Mouse (Mus musculus) kidney, postnatal 0 days (tissue): ENCODE measurements around the gene Bicra. TPM values are rescaled to one million over a fixed set of nuclear protein-coding genes. Genes with fewer than 3 reads are reported as not detected.

ENCODE experiments used
- ATAC-seq: fragments of 200-750 bp; cut with Nextera tagmentation; replicated peaks from 2 replicates; pipeline ENCODE4 v1.8.0; 2017; ENCODE audit warnings: low read depth, moderate number of reproducible peaks, moderate TSS enrichment, moderate library complexity; ENCODE audit not compliant: low FRiP score
- DNase-seq: peaks from one replicate; pipeline ENCODE4 v3.0.0-alpha.2; 2016; ENCODE audit warnings: low spot score
- H3K27ac ChIP-seq: fragments of 300-500 bp; sonication (generic); 2 replicates; pipeline ENCODE4 v1.5.1; 2014; ENCODE audit warnings: mild to moderate bottlenecking
- H3K27me3 ChIP-seq: fragments of 300-500 bp; sonication (generic); 2 replicates; pipeline ENCODE4 v1.6.1; 2014; ENCODE audit warnings: low read length, mixed read lengths; ENCODE audit not compliant: insufficient read depth
- H3K36me3 ChIP-seq: fragments of 300-500 bp; sonication (generic); 2 replicates; pipeline ENCODE4 v1.6.1; 2014; ENCODE audit warnings: low read length, mixed read lengths; ENCODE audit not compliant: insufficient read depth
- H3K4me1 ChIP-seq: fragments of 300-500 bp; sonication (generic); replicated peaks from 2 replicates; pipeline ENCODE4 v1.6.1; 2014; ENCODE audit warnings: antibody characterized with exemption, low read length, mixed read lengths; ENCODE audit not compliant: insufficient read depth
- H3K4me2 ChIP-seq: fragments of 300-500 bp; sonication (generic); 2 replicates; pipeline ENCODE4 v1.6.1; 2014; ENCODE audit warnings: mild to moderate bottlenecking, low read length, moderate library complexity, mixed read lengths
- H3K4me3 ChIP-seq: fragments of 300-500 bp; sonication (generic); replicated peaks from 2 replicates; pipeline ENCODE4 v1.5.1; 2014; ENCODE audit warnings: low read depth, low read length
- H3K9ac ChIP-seq: fragments of 300-500 bp; sonication (generic); 2 replicates; pipeline ENCODE4 v1.6.1; 2014; ENCODE audit warnings: low read depth, low read length
- H3K9me3 ChIP-seq: fragments of 300-500 bp; sonication (generic); replicated peaks from 2 replicates; pipeline ENCODE4 v1.6.1; 2016; ENCODE audit warnings: low read length, inconsistent platforms, mixed read lengths
- CTCF ChIP-seq: IDR thresholded peaks from 2 replicates; pipeline ENCODE4 v1.5.1; 2016; ENCODE audit warnings: antibody characterized with exemption, low read depth, mild to moderate bottlenecking, moderate library complexity
- WGBS: fragments of 180-500 bp; shearing (Covaris S2); extraction: QIAGEN DNeasy Blood & Tissue Kit; methylation state at CpG from one replicate; pipeline ENCODE4 v1.1.7; 2014; 5-methylcytosine and 5-hydroxymethylcytosine counted together
- polyA plus RNA-seq: library from polyadenylated mRNA; unstranded; fragments of >200 nt; fragmentation: Nextera tagmentation; extraction: Ambion mirVana; gene quantifications from 2 replicates; pipeline ENCODE4 v1.2.1, GENCODE M21; 2015

The Bicra gene
- polyA plus RNA-seq, 1 experiment from 2014 or later: 3.3 TPM

DNA sequence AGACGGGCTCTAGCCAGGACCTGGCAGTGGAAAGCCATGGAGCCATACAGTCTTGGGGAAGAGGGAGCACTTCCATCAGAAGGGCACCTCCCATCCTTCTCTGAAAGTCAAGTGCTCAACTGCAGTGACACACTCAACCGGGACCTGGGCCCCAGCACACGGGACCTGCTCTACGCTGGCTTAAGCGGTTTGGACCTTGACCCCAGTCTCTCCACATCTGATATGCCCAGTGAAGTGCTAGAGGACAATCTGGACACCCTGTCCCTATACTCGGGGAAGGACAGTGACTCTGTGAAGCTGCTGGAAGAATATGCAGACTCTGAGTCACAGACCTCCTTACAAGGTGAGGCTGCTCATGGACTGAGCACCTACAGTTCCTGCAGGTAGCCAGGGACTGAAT lies 24.2 kb upstream of the Bicra start:
- no peak for DNase-seq
- Histone ChIP-seq H3K4me1 (no peaks in the 10 kb centered on the region), H3K9ac (no peak overlapping the region), H3K36me3 (no peaks in the 10 kb centered on the region), H3K27ac (no peak overlapping the region), H3K27me3 (no peaks in the 10 kb centered on the region), H3K4me2 (no peak overlapping the region), H3K4me3 (no peak overlapping the region), H3K9me3 (no peaks in the 10 kb centered on the region)
- no peak for TF ChIP-seq CTCF
- WGBS: 82% methylated on average over 6 of the region's 6 CpGs
- 0 out of 2 replicates have a peak, but pooled peaks have one; percentile 49 for ATAC-seq

DNA sequence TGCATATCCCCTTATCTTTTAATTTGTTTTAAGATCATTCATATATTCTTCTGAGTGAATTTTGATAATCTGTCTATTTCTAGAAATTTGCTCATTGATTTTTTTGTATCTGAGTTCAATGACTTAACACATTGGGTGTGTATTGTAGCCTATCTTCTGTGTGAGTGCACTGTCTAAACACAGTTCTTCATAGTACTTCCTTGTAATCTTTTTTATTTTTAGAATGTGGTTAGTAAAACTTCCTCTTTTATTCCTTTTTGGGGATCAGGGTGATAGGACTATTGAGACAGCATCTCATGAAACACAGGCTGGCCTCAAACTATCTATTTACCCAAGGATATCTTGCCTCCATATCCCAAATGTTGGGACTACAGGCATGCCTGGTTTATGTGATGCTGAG lies 23.1 kb upstream of the Bicra start:
- Histone ChIP-seq H3K4me2 (no peak overlapping the region), H3K4me3 (no peak overlapping the region), H3K27me3 (no peaks in the 10 kb centered on the region), H3K27ac (no peak overlapping the region), H3K4me1 (no peaks in the 10 kb centered on the region), H3K9me3 (no peaks in the 10 kb centered on the region), H3K9ac (no peak overlapping the region), H3K36me3 (no peaks in the 10 kb centered on the region)
- DNase-seq: no peak
- ATAC-seq: no peak
- TF ChIP-seq CTCF: no peak

DNA sequence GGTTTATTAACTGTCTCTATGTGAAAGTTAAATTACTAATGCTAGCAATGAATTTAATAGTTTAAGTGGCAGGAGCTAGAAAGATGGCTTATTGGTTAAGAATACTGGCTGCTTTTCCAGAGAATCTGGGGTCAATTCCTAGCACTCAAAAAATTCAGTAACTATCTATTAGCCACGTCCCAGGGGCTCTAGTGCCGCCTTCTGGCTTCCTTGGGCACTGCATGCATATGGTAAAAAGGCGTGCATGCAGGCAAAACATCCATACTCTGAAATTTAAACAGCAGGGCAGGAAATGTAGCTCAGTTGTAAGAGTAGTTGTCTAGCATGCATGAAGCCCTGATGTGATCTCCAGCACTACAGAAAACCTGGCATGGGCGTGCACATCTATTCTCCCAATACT lies 15.8 kb upstream of the Bicra start:
- 37% methylated on average over 4 of the region's 4 CpGs for WGBS
- TF ChIP-seq CTCF: peak; percentile 39; the same call in 1 of the 2 replicates

GRCm38 (mm10) chr7:16062099-16062420 lies 14.3 kb upstream of the Bicra start:
- WGBS: 78% methylated on average over 15 of the region's 15 CpGs
- TF ChIP-seq CTCF: no peak
- no peak overlapping the region for H3K4me2 ChIP-seq

More for the DNA sequence above, 15.8 kb upstream of the Bicra start:
- Histone ChIP-seq H3K4me1 (no peaks in the 10 kb centered on the region), H3K27ac (no peak overlapping the region), H3K9ac (no peak overlapping the region), H3K4me3 (no peak overlapping the region), H3K9me3 (no peaks in the 10 kb centered on the region), H3K4me2 (no peak overlapping the region), H3K36me3 (no peaks in the 10 kb centered on the region), H3K27me3 (no peaks in the 10 kb centered on the region)
- DNase-seq (no peak), ATAC-seq (no peak)

GRCm38 (mm10) chr7:16061219-16062098 lies 13.7 kb upstream of the Bicra start, which contains the start of gene Zfp541:
TSS of gene Zfp541 (plus strand) at chr7:16061814.
- no peak within 1 kb of the TSS for H3K4me3 ChIP-seq
- TF ChIP-seq CTCF: no peak

More at GRCm38 (mm10) chr7:16062099-16062420, 14.3 kb upstream of the Bicra start:
- Histone ChIP-seq H3K4me3 (no peak overlapping the region), H3K4me1 (no peaks in the 10 kb centered on the region), H3K36me3 (no peaks in the 10 kb centered on the region), H3K27me3 (no peaks in the 10 kb centered on the region), H3K9ac (no peak overlapping the region), H3K27ac (no peak overlapping the region), H3K9me3 (no peaks in the 10 kb centered on the region)
- ATAC-seq: no peak
- DNase-seq: no peak

DNA sequence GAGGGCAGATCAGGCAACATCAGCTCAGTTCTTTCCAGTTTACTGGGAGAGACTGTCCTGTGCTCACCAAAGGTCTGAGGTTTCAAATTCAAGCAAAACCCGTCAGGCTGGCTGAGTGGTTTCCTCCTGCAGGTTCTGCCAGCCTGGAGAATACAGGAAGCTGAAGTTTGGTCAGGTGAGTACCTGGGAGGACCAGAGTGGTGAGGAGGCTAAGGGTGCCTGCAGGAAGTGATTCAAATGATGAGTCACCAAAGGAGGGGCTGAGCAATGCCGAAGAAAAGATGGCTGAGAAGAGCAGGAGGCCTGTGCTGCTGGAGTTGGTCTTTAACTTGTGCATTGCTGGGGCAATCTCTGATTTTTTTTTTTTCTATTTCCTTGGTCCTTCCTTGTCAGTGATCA lies 9.4 kb upstream of the Bicra start:
- H3K27me3 ChIP-seq: no peaks in the 10 kb centered on the region
- H3K4me3 ChIP-seq: no peak overlapping the region
- no peak for DNase-seq
- H3K36me3 ChIP-seq: no peaks in the 10 kb centered on the region
- no peak; the same call in 1 of the 2 replicates for ATAC-seq
- no peak overlapping the region for H3K4me2 ChIP-seq
- H3K27ac ChIP-seq: no peak overlapping the region
- no peaks in the 10 kb centered on the region; the same call in 1 of the 2 replicates for H3K4me1 ChIP-seq
- no peak overlapping the region for H3K9ac ChIP-seq
- no peak for TF ChIP-seq CTCF
- 27% methylated on average over 2 of the region's 2 CpGs for WGBS
- no peaks in the 10 kb centered on the region for H3K9me3 ChIP-seq

More at GRCm38 (mm10) chr7:16061219-16062098, 13.7 kb upstream of the Bicra start, which contains the start of gene Zfp541:
- no peak for DNase-seq
- ATAC-seq: no peak
- 48% methylated on average over 80 of the region's 80 CpGs for WGBS
- H3K9me3 ChIP-seq: no peaks in the 10 kb centered on the region
- H3K27me3 ChIP-seq: no peaks in the 10 kb centered on the region
- no peak within 1 kb of the TSS for H3K9ac ChIP-seq
- no peaks in the 10 kb centered on the region for H3K36me3 ChIP-seq
- H3K27ac ChIP-seq: no peak within 1 kb of the TSS
- no peak within 1 kb of the TSS for H3K4me2 ChIP-seq
- H3K4me1 ChIP-seq: no peaks in the 10 kb centered on the region
